Mouse (Mus musculus): ENCODE measurements at regions not wholly inside any gene's neighbourhood (a gene's known extent, or its start where the extent isn't known, plus 50 kb on each side); places are given as distances from the start of the nearest gene placed in this dataset.

- TF ChIP-seq POLR2A (IDR thresholded peaks at IDR 0.05; ENCODE audit: borderline replicate concordance, low read depth, low read length) = no peak
- TF ChIP-seq CTCF (IDR thresholded peaks at IDR 0.05; ENCODE audit: low read depth, low read length) = no peak
- Histone ChIP-seq H3K4me3 (ENCODE audit: insufficient read depth, low read length) (no peak overlapping the region), H3K27ac (ENCODE audit: insufficient read depth, low read depth, low read length) (no peak overlapping the region), H3K4me1 (ENCODE audit: control insufficient read depth, insufficient read depth, low read length) (peaks cover 7% of the 10 kb centered on the region)
Observed at GRCm38 (mm10) chr10:21824418-21825025, 57.5 kb upstream of the Sgk1 start.

- Histone ChIP-seq H3K27ac (ENCODE audit: insufficient read depth, low read depth, low read length) (peak overlapping the region; percentile 81), H3K4me1 (ENCODE audit: control insufficient read depth, insufficient read depth, low read length) (peaks cover 7% of the 10 kb centered on the region; the same call in 1 of the 2 replicates), H3K4me3 (ENCODE audit: insufficient read depth, low read length) (peak overlapping the region; percentile 29; the same call in 1 of the 2 replicates)
- no peak for TF ChIP-seq CTCF (IDR thresholded peaks at IDR 0.05; ENCODE audit: low read depth, low read length)
- TF ChIP-seq POLR2A (IDR thresholded peaks at IDR 0.05; ENCODE audit: borderline replicate concordance, low read depth, low read length) = no peak
Observed at GRCm38 (mm10) chr10:21826793-21827504, 55.0 kb upstream of the Sgk1 start.

- TF ChIP-seq POLR2A (IDR thresholded peaks at IDR 0.05; ENCODE audit: borderline replicate concordance, low read depth, low read length) = no peak
- no peak for TF ChIP-seq CTCF (IDR thresholded peaks at IDR 0.05; ENCODE audit: low read depth, low read length)
- peak overlapping the region; percentile 76 for H3K27ac ChIP-seq (ENCODE audit: insufficient read depth, low read depth, low read length)
- peaks cover 7% of the 10 kb centered on the region; the same call in 1 of the 2 replicates for H3K4me1 ChIP-seq (ENCODE audit: control insufficient read depth, insufficient read depth, low read length)
- H3K4me3 ChIP-seq (ENCODE audit: insufficient read depth, low read length) = peak overlapping the region; percentile 7; the same call in 1 of the 2 replicates
Observed at GRCm38 (mm10) chr10:21827505-21827844, 54.5 kb upstream of the Sgk1 start.

- H3K27ac ChIP-seq (ENCODE audit: insufficient read depth, low read depth, low read length) = no peak overlapping the region
- H3K4me1 ChIP-seq (ENCODE audit: control insufficient read depth, insufficient read depth, low read length) = peaks cover 7% of the 10 kb centered on the region; the same call in 1 of the 2 replicates
- TF ChIP-seq CTCF (IDR thresholded peaks at IDR 0.05; ENCODE audit: low read depth, low read length) = no peak
- no peak for TF ChIP-seq POLR2A (IDR thresholded peaks at IDR 0.05; ENCODE audit: borderline replicate concordance, low read depth, low read length)
- H3K4me3 ChIP-seq (ENCODE audit: insufficient read depth, low read length) = no peak overlapping the region
Observed at GRCm38 (mm10) chr10:21828432-21829061, 53.4 kb upstream of the Sgk1 start.

- Histone ChIP-seq H3K4me3 (ENCODE audit: insufficient read depth, low read length) (no peak overlapping the region), H3K27ac (ENCODE audit: insufficient read depth, low read depth, low read length) (no peak overlapping the region), H3K4me1 (ENCODE audit: control insufficient read depth, insufficient read depth, low read length) (peaks cover 7% of the 10 kb centered on the region; the same call in 1 of the 2 replicates)
- TF ChIP-seq POLR2A (IDR thresholded peaks at IDR 0.05; ENCODE audit: borderline replicate concordance, low read depth, low read length) (no peak), CTCF (IDR thresholded peaks at IDR 0.05; ENCODE audit: low read depth, low read length) (no peak)
Observed at GRCm38 (mm10) chr10:21829062-21829731, 52.8 kb upstream of the Sgk1 start.

GRCm38 (mm10) chr10:21831002-21831696 lies 50.8 kb upstream of the Sgk1 start:
- no peak for TF ChIP-seq CTCF (IDR thresholded peaks at IDR 0.05; ENCODE audit: low read depth, low read length)
- no peak for TF ChIP-seq POLR2A (IDR thresholded peaks at IDR 0.05; ENCODE audit: borderline replicate concordance, low read depth, low read length)
- Histone ChIP-seq H3K4me1 (ENCODE audit: control insufficient read depth, insufficient read depth, low read length) (peaks cover 5% of the 10 kb centered on the region; the same call in 1 of the 2 replicates), H3K4me3 (ENCODE audit: insufficient read depth, low read length) (no peak overlapping the region), H3K27ac (ENCODE audit: insufficient read depth, low read depth, low read length) (no peak overlapping the region)
